Mouse (Mus musculus) erythroblast, embryonic 14.5 days (primary cell): ENCODE data around the gene Cer1.

ENCODE experiments used
- GATA1 ChIP-seq: IDR thresholded peaks from 2 replicates; pipeline ENCODE4 v1.6.1; 2012; ENCODE audit warnings: low read length, inconsistent platforms, mixed read lengths
- TAL1 ChIP-seq: IDR thresholded peaks from 3 replicates; pipeline ENCODE4 v1.6.1; 2012; ENCODE audit warnings: low read length, inconsistent platforms, mixed read lengths

DNA sequence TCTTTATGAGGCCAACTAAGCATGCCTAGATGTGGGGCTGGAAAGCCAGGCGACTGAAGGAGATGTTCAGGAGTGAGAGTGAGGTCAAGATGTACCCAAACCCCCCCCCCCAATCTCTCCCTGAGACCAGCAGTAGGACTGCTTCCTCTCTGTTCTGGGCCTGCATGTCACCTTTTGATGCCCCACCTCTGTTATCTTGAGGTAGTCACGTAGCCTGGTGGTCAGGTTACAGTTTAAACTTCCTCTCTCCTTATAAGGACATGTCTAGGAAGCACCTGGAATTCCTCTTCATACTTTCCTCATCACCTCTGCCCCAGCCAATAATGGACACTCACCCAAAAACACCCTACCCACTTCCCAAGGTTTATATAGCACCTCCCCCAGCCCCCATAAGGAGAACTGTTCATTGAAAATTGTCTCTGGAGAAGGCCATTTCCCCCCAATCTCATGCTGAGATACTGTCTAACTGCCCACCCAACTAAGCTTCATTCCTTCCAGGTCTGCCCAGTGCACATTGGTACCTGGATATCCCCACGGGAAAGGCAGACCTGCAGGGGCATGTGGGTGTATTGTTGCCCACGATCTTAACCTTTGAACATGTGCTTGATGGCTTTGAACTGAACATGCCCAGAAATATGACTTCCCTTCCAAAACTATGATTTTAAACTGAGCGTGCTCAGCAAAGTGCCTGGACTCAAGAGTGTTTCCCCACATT, 17.1 kb downstream of the Cer1 start:
- no peak for TF ChIP-seq GATA1
- no peak for TF ChIP-seq TAL1
